Mouse (Mus musculus) ES-Bruce4 (cell line): ENCODE data around the gene Phf19. TPM values are rescaled to one million over a fixed set of nuclear protein-coding genes. Genes with fewer than 3 reads are reported as not detected.

Experiments
- H3K27ac ChIP-seq: 2 replicates; pipeline ENCODE4 v1.5.1; 2012; ENCODE audit warnings: low read length, inconsistent platforms; ENCODE audit not compliant: insufficient read depth
- H3K27me3 ChIP-seq: 2 replicates; pipeline ENCODE4 v1.6.1; 2012; ENCODE audit warnings: mild to moderate bottlenecking, low read length, inconsistent platforms; ENCODE audit not compliant: control insufficient read depth, poor library complexity, insufficient read depth, severe bottlenecking
- H3K36me3 ChIP-seq: 2 replicates; pipeline ENCODE4 v1.6.1; 2012; ENCODE audit warnings: inconsistent platforms, mild to moderate bottlenecking, low read length, moderate library complexity; ENCODE audit not compliant: control insufficient read depth, poor library complexity, insufficient read depth, severe bottlenecking
- H3K4me1 ChIP-seq: one replicate; pipeline ENCODE4 v1.8.1; 2011; ENCODE audit warnings: low read length; ENCODE audit not compliant: control insufficient read depth, insufficient read depth
- H3K4me3 ChIP-seq: 2 replicates; pipeline ENCODE4 v1.5.1; 2011; ENCODE audit warnings: low read depth, mild to moderate bottlenecking, low read length
- H3K9ac ChIP-seq: 2 replicates; pipeline ENCODE4 v1.6.1; 2012; ENCODE audit warnings: low read depth, mild to moderate bottlenecking, inconsistent platforms; ENCODE audit not compliant: poor library complexity, severe bottlenecking
- H3K9me3 ChIP-seq: replicated peaks from 2 replicates; pipeline ENCODE4 v1.6.1; 2012; ENCODE audit warnings: mild to moderate bottlenecking, low read length, inconsistent platforms; ENCODE audit not compliant: control insufficient read depth, poor library complexity, insufficient read depth, severe bottlenecking
- CTCF ChIP-seq: IDR thresholded peaks from one replicate; pipeline ENCODE4 v1.8.1; 2011; ENCODE audit warnings: low read depth, low read length
- EP300 ChIP-seq: IDR thresholded peaks from 2 replicates; pipeline ENCODE4 v1.6.1; 2011; ENCODE audit warnings: low read depth, low read length; ENCODE audit not compliant: insufficient read depth
- POLR2A ChIP-seq: IDR thresholded peaks from one replicate; pipeline ENCODE4 v1.8.1; 2011; ENCODE audit warnings: low read length; ENCODE audit not compliant: insufficient read depth
- polyA plus RNA-seq: library from polyadenylated mRNA; stranded (reverse); fragments of >200 nt; gene quantifications from 2 replicates; pipeline ENCODE4 v1.2.4, GENCODE M21; 2011; ENCODE audit warnings: low read depth; ENCODE audit not compliant: missing spikeins, insufficient read depth, insufficient read length

The Phf19 gene
- polyA plus RNA-seq, 1 experiment: 10.3 TPM

DNA sequence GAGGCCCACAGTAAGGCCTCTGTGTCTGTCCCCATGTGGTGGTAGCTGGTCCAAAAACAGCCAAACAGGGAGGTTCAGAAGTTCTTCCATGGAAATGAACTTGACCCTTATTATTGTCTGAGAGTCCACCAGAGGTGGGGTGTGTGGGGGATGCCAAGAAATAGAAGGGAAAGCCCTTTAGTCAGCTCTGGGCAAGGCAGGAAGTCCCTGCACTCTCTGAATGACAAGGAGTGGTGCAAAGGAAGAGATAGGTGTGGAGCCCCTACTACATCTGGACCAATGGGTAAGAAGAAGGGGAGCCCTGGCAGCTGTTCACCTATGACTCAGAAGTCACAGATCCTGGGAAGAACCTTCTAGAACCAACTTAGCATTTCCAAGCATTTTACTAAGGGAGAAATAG lies 40.5 kb upstream of the Phf19 start:
- H3K27me3 ChIP-seq: no peaks in the 10 kb centered on the region
- H3K9ac ChIP-seq: no peak overlapping the region

DNA sequence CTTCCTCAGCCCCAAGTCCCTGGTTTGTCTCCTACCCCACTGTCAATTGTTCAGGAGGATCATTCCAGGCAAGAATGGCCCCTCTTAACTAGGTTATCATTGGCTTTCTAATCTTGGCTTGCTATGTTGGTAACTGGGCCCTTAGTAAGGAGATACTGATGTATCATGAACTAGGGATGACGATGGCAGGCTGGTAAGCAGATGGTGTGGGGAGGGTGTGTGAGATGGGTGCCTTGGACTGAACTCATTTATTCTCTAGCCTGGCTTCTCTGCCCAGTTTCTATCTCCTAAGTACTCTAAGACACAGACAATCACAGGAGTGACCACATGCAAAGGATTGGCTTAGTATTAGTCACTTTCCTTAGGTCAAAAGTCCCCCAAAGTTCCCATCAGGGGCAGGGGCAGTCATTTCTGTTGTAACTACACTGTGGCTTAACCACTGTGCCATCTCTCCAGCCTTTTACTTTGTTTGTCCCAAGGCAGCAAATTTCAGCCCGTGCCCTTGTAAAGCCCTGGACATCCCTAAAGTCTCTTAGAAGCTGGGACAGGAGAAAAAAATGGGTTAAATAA lies 39.8 kb upstream of the Phf19 start:
- TF ChIP-seq CTCF (no peak), POLR2A (no peak), EP300 (no peak)
- no peak overlapping the region for H3K9ac ChIP-seq
- no peaks in the 10 kb centered on the region for H3K4me1 ChIP-seq
- H3K27me3 ChIP-seq: no peaks in the 10 kb centered on the region
- no peaks in the 10 kb centered on the region for H3K9me3 ChIP-seq
- no peaks in the 10 kb centered on the region for H3K36me3 ChIP-seq
- H3K27ac ChIP-seq: no peak overlapping the region
- no peak overlapping the region for H3K4me3 ChIP-seq

More for the DNA sequence above, 40.5 kb upstream of the Phf19 start:
- Histone ChIP-seq H3K27ac (no peak overlapping the region), H3K36me3 (no peaks in the 10 kb centered on the region), H3K4me3 (no peak overlapping the region), H3K9me3 (no peaks in the 10 kb centered on the region), H3K4me1 (no peaks in the 10 kb centered on the region)
- TF ChIP-seq CTCF (no peak), POLR2A (no peak), EP300 (no peak)

DNA sequence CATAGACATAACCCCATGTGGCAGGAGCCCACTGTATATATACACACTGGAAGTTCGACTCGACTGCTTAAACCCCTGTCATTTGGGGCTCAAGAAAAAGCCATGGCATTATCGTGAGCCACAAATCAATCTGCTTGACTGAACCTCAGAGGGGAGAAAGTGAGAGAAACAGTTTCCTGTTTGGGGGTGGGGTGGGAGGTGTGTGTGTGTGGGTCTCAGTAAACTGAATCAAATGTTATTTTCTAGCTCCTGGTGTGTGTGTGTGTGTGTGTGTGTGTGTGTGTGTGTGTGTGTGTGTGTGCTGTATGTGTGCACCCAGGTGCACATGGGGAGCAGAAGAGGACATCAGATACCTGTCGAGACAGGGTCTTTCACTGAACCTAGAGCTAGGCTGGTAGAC lies 39.2 kb upstream of the Phf19 start:
- no peaks in the 10 kb centered on the region for H3K27me3 ChIP-seq
- H3K36me3 ChIP-seq: no peaks in the 10 kb centered on the region
- no peak for TF ChIP-seq CTCF
- TF ChIP-seq POLR2A: no peak
- TF ChIP-seq EP300: no peak
- H3K9ac ChIP-seq: no peak overlapping the region
- H3K27ac ChIP-seq: no peak overlapping the region
- H3K4me1 ChIP-seq: no peaks in the 10 kb centered on the region
- H3K4me3 ChIP-seq: no peak overlapping the region
- H3K9me3 ChIP-seq: no peaks in the 10 kb centered on the region

DNA sequence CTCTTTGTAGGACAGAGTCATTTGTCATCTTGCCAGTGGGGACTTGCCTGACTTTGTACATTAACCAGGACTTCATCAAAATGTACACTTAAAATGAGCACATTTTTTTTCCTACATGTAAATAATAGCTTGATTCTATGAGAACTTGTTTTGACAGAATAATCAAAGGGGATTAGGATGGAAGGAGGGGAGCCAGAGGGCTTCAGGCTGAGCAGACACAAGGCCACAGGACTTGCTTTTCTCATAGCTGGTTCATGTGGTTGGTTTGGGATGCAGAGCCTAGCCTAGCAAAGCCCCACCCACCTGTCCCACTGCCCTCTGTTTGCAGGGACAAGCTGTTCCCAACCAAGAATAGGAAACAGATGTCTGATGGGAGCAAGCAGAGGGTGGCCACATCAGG lies 37.6 kb upstream of the Phf19 start:
- Histone ChIP-seq H3K27ac (no peak overlapping the region), H3K4me1 (peaks cover under 1% of the 10 kb centered on the region), H3K36me3 (no peaks in the 10 kb centered on the region), H3K9ac (no peak overlapping the region), H3K9me3 (no peaks in the 10 kb centered on the region), H3K4me3 (no peak overlapping the region), H3K27me3 (no peaks in the 10 kb centered on the region)
- no peak for TF ChIP-seq EP300
- TF ChIP-seq POLR2A: no peak
- no peak for TF ChIP-seq CTCF

DNA sequence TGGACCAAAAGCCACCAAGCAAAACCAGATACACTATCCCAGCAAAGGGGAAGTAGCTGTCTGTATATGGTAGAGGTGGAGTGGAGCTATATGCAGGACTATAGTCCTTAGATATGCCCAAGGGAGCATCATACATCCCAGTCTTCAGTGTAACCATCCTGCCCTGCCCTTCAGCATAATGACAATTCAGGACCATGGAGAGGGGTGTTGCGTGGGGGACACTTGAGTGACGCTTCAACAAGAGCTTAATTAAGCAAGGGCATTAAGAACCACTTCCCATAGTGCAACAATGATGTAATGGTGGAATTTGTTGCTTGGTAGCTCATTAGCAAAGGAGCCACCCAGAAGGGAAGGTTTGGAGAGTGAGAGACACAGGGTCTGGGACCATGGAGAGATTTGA lies 34.8 kb upstream of the Phf19 start:
- TF ChIP-seq POLR2A: no peak
- TF ChIP-seq CTCF: no peak
- TF ChIP-seq EP300: no peak
- H3K4me1 ChIP-seq: peaks cover 6% of the 10 kb centered on the region
- H3K9ac ChIP-seq: no peak overlapping the region
- no peaks in the 10 kb centered on the region for H3K36me3 ChIP-seq
- H3K27me3 ChIP-seq: no peaks in the 10 kb centered on the region
- H3K9me3 ChIP-seq: no peaks in the 10 kb centered on the region
- no peak overlapping the region for H3K4me3 ChIP-seq
- H3K27ac ChIP-seq: no peak overlapping the region

DNA sequence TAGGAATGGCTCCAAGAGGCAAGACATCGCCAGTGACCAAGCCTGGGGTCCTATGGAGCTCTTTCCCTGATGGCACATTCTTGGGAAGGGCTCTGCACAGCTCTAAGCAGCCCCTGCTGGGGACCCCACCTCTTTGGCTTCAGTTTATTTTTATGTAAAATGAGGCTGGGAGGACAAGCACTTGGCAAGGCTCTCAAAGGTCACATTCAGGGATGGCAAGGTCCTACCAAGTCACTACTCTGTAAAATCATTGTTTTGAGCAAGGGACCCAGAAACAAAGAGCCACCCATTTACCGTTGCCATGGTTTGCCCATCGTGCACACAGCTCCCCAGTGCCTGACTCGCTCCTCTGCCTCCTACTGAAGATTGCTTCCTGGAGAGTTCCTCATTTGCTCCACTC lies 32.2 kb upstream of the Phf19 start:
- Histone ChIP-seq H3K9me3 (no peaks in the 10 kb centered on the region), H3K27me3 (no peaks in the 10 kb centered on the region), H3K36me3 (no peaks in the 10 kb centered on the region), H3K4me3 (no peak overlapping the region), H3K27ac (no peak overlapping the region), H3K4me1 (peaks cover 12% of the 10 kb centered on the region), H3K9ac (no peak overlapping the region)
- TF ChIP-seq EP300: 0 out of 2 replicates have a peak, but pooled peaks have one; percentile 44
- TF ChIP-seq CTCF: no peak
